Mouse (Mus musculus) hindbrain, embryonic 12.5 days (tissue): ENCODE results near the gene Nudt2. TPM values are rescaled to one million over a fixed set of nuclear protein-coding genes. Genes with fewer than 3 reads are reported as not detected.
A peak's percentile ranks its signal among the peaks of the same experiment; 100 is the strongest.
"Not testable (repeated sequence)": the region's sequence is repeated elsewhere in the genome, so short reads cannot be mapped to it uniquely, and the experiment has no call there.

Experiments used
- ATAC-seq: fragments of 200-750 bp; cut with Nextera tagmentation; 2 replicates; pipeline ENCODE4 v1.8.0; 2017; ENCODE audit warnings: moderate TSS enrichment; ENCODE audit not compliant: low FRiP score
- H3K27ac ChIP-seq: fragments of 300-500 bp; sonication (generic); 2 replicates; pipeline ENCODE4 v1.5.1; 2016; ENCODE audit warnings: mild to moderate bottlenecking
- H3K27me3 ChIP-seq: fragments of 300-500 bp; sonication (generic); 2 replicates; pipeline ENCODE4 v1.6.1; 2016; ENCODE audit warnings: mild to moderate bottlenecking
- H3K36me3 ChIP-seq: fragments of 300-500 bp; sonication (generic); 2 replicates; pipeline ENCODE4 v1.6.1; 2016; ENCODE audit warnings: mild to moderate bottlenecking
- H3K4me1 ChIP-seq: fragments of 300-500 bp; sonication (generic); 2 replicates; pipeline ENCODE4 v1.6.1; 2016
- H3K4me2 ChIP-seq: fragments of 300-500 bp; sonication (generic); replicated peaks from 2 replicates; pipeline ENCODE4 v1.6.1; 2016; ENCODE audit warnings: mild to moderate bottlenecking
- H3K4me3 ChIP-seq: fragments of 300-500 bp; sonication (generic); 2 replicates; pipeline ENCODE4 v1.5.1; 2016; ENCODE audit warnings: mild to moderate bottlenecking
- H3K9ac ChIP-seq: fragments of 300-500 bp; sonication (generic); 2 replicates; pipeline ENCODE4 v1.6.1; 2016; ENCODE audit warnings: mild to moderate bottlenecking, moderate library complexity
- H3K9me3 ChIP-seq: fragments of 300-500 bp; sonication (generic); replicated peaks from 2 replicates; pipeline ENCODE4 v1.6.1; 2016; ENCODE audit warnings: mild to moderate bottlenecking
- WGBS: fragments of 180-500 bp; shearing (Covaris S2); methylation state at CpG from one replicate; pipeline ENCODE4 v1.1.7; 2016; 5-methylcytosine and 5-hydroxymethylcytosine counted together
- polyA plus RNA-seq: library from polyadenylated mRNA; unstranded; fragments of >200 nt; fragmentation: Nextera tagmentation; extraction: Ambion mirVana; gene quantifications from 2 replicates; pipeline ENCODE4 v1.2.1, GENCODE M21; 2016

The Nudt2 gene
- polyA plus RNA-seq: 56.9 and 59.5 TPM in 2 replicates

- H3K27ac ChIP-seq: peak within 1 kb of the TSS; percentile 78
- H3K9me3 ChIP-seq: no peaks in the 10 kb centered on the region
- peaks cover 17% of the 10 kb centered on the region; the same call in 1 of the 2 replicates for H3K4me1 ChIP-seq
- no peaks in the 10 kb centered on the region for H3K27me3 ChIP-seq
- H3K4me2 ChIP-seq: peak within 1 kb of the TSS; percentile 70
- no peaks in the 10 kb centered on the region for H3K36me3 ChIP-seq
- under 1% methylated on average over 70 of the region's 70 CpGs for WGBS
- peak within 1 kb of the TSS; percentile 71 for H3K9ac ChIP-seq
- peak; percentile 99 for ATAC-seq
- H3K4me3 ChIP-seq: peak within 1 kb of the TSS; percentile 76
These were observed at the start of gene Nudt2, which contains the start of gene Kif24 for GRCm38 (mm10) chr4:41464345-41465286. Gene Nudt2, plus strand, starts transcription at chr4:41465151. Gene Kif24, minus strand, starts transcription at chr4:41464887.

GRCm38 (mm10) chr4:41416966-41417365 lies 48.0 kb upstream of the Nudt2 start:
- no peaks in the 10 kb centered on the region for H3K4me1 ChIP-seq
- no peaks in the 10 kb centered on the region for H3K36me3 ChIP-seq
- H3K27ac ChIP-seq: no peak overlapping the region
- no peak overlapping the region for H3K4me3 ChIP-seq
- no peaks in the 10 kb centered on the region for H3K9me3 ChIP-seq
- no peaks in the 10 kb centered on the region for H3K27me3 ChIP-seq
- no peak overlapping the region for H3K4me2 ChIP-seq
- ATAC-seq: no peak
- no peak overlapping the region for H3K9ac ChIP-seq

- no peak overlapping the region for H3K4me2 ChIP-seq
- ATAC-seq: no peak
- WGBS: 88% methylated on average over 5 of the region's 5 CpGs
- no peak overlapping the region for H3K9ac ChIP-seq
- no peak overlapping the region for H3K4me3 ChIP-seq
- H3K27me3 ChIP-seq: no peaks in the 10 kb centered on the region
- no peaks in the 10 kb centered on the region for H3K36me3 ChIP-seq
- no peak overlapping the region for H3K27ac ChIP-seq
- H3K9me3 ChIP-seq: no peaks in the 10 kb centered on the region
- no peaks in the 10 kb centered on the region for H3K4me1 ChIP-seq
These were observed 26.0 kb upstream of the Nudt2 start for GRCm38 (mm10) chr4:41438931-41439330.

GRCm38 (mm10) chr4:41442790-41443302 lies 22.1 kb upstream of the Nudt2 start:
- no peak overlapping the region for H3K4me3 ChIP-seq
- no peak overlapping the region for H3K9ac ChIP-seq
- ATAC-seq: no peak
- H3K27me3 ChIP-seq: no peaks in the 10 kb centered on the region
- H3K4me2 ChIP-seq: no peak overlapping the region
- no peaks in the 10 kb centered on the region for H3K9me3 ChIP-seq
- H3K4me1 ChIP-seq: no peaks in the 10 kb centered on the region
- H3K27ac ChIP-seq: no peak overlapping the region
- 80% methylated on average over 4 of the region's 4 CpGs for WGBS
- H3K36me3 ChIP-seq: no peaks in the 10 kb centered on the region

- Histone ChIP-seq H3K4me1 (no peaks in the 10 kb centered on the region), H3K4me3 (no peak overlapping the region), H3K27ac (no peak overlapping the region), H3K9me3 (no peaks in the 10 kb centered on the region), H3K4me2 (no peak overlapping the region), H3K27me3 (no peaks in the 10 kb centered on the region), H3K9ac (no peak overlapping the region), H3K36me3 (no peaks in the 10 kb centered on the region)
- no peak for ATAC-seq
- WGBS: 96% methylated on average over 3 of the region's 3 CpGs
These were observed 17.4 kb upstream of the Nudt2 start for GRCm38 (mm10) chr4:41447595-41447994.

GRCm38 (mm10) chr4:41460690-41461089 lies 4.3 kb upstream of the Nudt2 start:
- Histone ChIP-seq H3K4me2 (no peak overlapping the region), H3K4me1 (peaks cover 8% of the 10 kb centered on the region; the same call in 1 of the 2 replicates), H3K27me3 (no peaks in the 10 kb centered on the region), H3K9me3 (no peaks in the 10 kb centered on the region), H3K9ac (no peak overlapping the region), H3K27ac (no peak overlapping the region), H3K36me3 (no peaks in the 10 kb centered on the region), H3K4me3 (no peak overlapping the region)
- ATAC-seq: no peak
- 92% methylated on average over 1 of the region's 1 CpGs for WGBS

- H3K27me3 ChIP-seq, H3K36me3 ChIP-seq, H3K9ac ChIP-seq, H3K9me3 ChIP-seq, H3K27ac ChIP-seq, ATAC-seq: not testable (repeated sequence)
- WGBS: 78% methylated on average over 3 of the region's 3 CpGs
- Histone ChIP-seq H3K4me1 (peaks cover 11% of the 10 kb centered on the region; the same call in 1 of the 2 replicates), H3K4me2 (peak overlapping the region; percentile 70), H3K4me3 (peak overlapping the region; percentile 76; the same call in 1 of the 2 replicates)
These were observed 1.8 kb upstream of the Nudt2 start for GRCm38 (mm10) chr4:41463051-41463738.

- Histone ChIP-seq H3K9ac (peak overlapping the region; percentile 71), H3K36me3 (no peaks in the 10 kb centered on the region), H3K4me2 (peak overlapping the region; percentile 59), H3K4me3 (peak overlapping the region; percentile 76), H3K4me1 (peaks cover 24% of the 10 kb centered on the region), H3K27me3 (no peaks in the 10 kb centered on the region), H3K9me3 (no peaks in the 10 kb centered on the region), H3K27ac (peak overlapping the region; percentile 52)
- 3% methylated on average over 17 of the region's 17 CpGs for WGBS
- no peak; the same call in 1 of the 2 replicates for ATAC-seq
These were observed 325 bp downstream of the Nudt2 start for GRCm38 (mm10) chr4:41465287-41465665.

- Histone ChIP-seq H3K27ac (0 out of 2 replicates have a peak overlapping the region, but pooled peaks have one; percentile 32), H3K4me3 (no peak overlapping the region), H3K9me3 (no peaks in the 10 kb centered on the region), H3K27me3 (no peaks in the 10 kb centered on the region), H3K4me2 (no peak overlapping the region), H3K9ac (no peak overlapping the region), H3K4me1 (peaks cover 37% of the 10 kb centered on the region), H3K36me3 (no peaks in the 10 kb centered on the region)
- WGBS: 60% methylated on average over 17 of the region's 17 CpGs
- ATAC-seq: no peak
These were observed 3.6 kb downstream of the Nudt2 start for GRCm38 (mm10) chr4:41468396-41469080.

GRCm38 (mm10) chr4:41469199-41469598 lies 4.2 kb downstream of the Nudt2 start:
- H3K27ac ChIP-seq: peak overlapping the region; percentile 32; the same call in 1 of the 2 replicates

GRCm38 (mm10) chr4:41470051-41470683 lies 5.2 kb downstream of the Nudt2 start:
- H3K4me2 ChIP-seq: no peak overlapping the region
- 0 out of 2 replicates have a peak, but pooled peaks have one; percentile 3 for ATAC-seq
- H3K4me1 ChIP-seq: peaks cover 32% of the 10 kb centered on the region
- no peak overlapping the region for H3K4me3 ChIP-seq
- H3K27ac ChIP-seq: peak overlapping the region; percentile 72
- H3K9ac ChIP-seq: no peak overlapping the region
- no peaks in the 10 kb centered on the region for H3K27me3 ChIP-seq
- H3K36me3 ChIP-seq: no peaks in the 10 kb centered on the region
- WGBS: 49% methylated on average over 7 of the region's 7 CpGs
- H3K9me3 ChIP-seq: no peaks in the 10 kb centered on the region

More at GRCm38 (mm10) chr4:41469199-41469598, 4.2 kb downstream of the Nudt2 start:
- no peak for ATAC-seq
- Histone ChIP-seq H3K36me3 (no peaks in the 10 kb centered on the region), H3K4me1 (peaks cover 32% of the 10 kb centered on the region), H3K9ac (no peak overlapping the region), H3K4me3 (no peak overlapping the region), H3K9me3 (no peaks in the 10 kb centered on the region), H3K4me2 (no peak overlapping the region), H3K27me3 (no peaks in the 10 kb centered on the region)
- whole genome bisulfite sequencing: 79% methylated on average over 10 of the region's 10 CpGs
